Mouse (Mus musculus) C2C12 (cell line): ENCODE data around the gene Dnah9.

Source experiments
- CTCF ChIP-seq: IDR thresholded peaks from one replicate; pipeline ENCODE4 v1.5.1; 2011; ENCODE audit not compliant: control insufficient read depth, insufficient read depth, insufficient read length
- MAX ChIP-seq: IDR thresholded peaks from one replicate; pipeline ENCODE4 v1.6.1; 2011; ENCODE audit warnings: mild to moderate bottlenecking, control low read depth
- MYOG ChIP-seq: IDR thresholded peaks from one replicate; pipeline ENCODE4 v1.6.1; 2011; ENCODE audit not compliant: control insufficient read depth, insufficient read length; ENCODE audit errors: extremely low read depth

DNA sequence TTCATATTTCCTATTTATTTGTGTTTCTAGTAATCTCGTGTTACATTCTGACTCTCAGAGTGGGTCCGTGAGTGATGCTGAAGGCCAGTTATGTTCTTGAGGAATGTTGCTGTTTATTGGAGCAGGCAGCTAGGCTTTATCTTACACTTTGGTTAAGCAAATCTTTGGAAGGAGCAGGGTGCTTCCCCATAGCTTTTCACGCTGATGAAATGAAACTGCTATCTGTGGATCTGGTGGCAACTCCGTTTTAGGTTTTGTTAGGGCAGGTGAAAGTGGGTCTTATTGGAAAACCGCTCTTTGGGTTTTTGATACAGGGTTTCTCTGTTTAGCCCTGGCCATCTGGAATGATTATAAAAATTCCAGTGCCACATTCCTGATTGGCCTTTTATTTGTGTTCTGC, 356.3 kb downstream of the Dnah9 start:
- TF ChIP-seq MAX (no peak), CTCF (no peak), MYOG (no peak)
